Mouse (Mus musculus) heart, embryonic 11.5 days (tissue): Measurements from ENCODE around the gene Piwil4. TPM values are rescaled to one million over a fixed set of nuclear protein-coding genes. Genes with fewer than 3 reads are reported as not detected.
"Not testable (repeated sequence)": the region's sequence is repeated elsewhere in the genome, so short reads cannot be mapped to it uniquely, and the experiment has no call there.

Experiments used
- ATAC-seq: fragments of 200-750 bp; cut with Nextera tagmentation; replicated peaks from 2 replicates; pipeline ENCODE4 v1.8.0; 2017; ENCODE audit warnings: moderate library complexity; ENCODE audit not compliant: insufficient number of reproducible peaks, low FRiP score, low TSS enrichment
- H3K27ac ChIP-seq: fragments of 300-500 bp; sonication (generic); 2 replicates; pipeline ENCODE4 v1.5.1; 2014; ENCODE audit warnings: mild to moderate bottlenecking, low read depth, low read length
- H3K27me3 ChIP-seq: fragments of 300-500 bp; sonication (generic); 2 replicates; pipeline ENCODE4 v1.6.1; 2014; ENCODE audit warnings: mild to moderate bottlenecking, low read length, mixed read lengths; ENCODE audit not compliant: control insufficient read depth, insufficient read depth
- H3K36me3 ChIP-seq: fragments of 300-500 bp; sonication (generic); 2 replicates; pipeline ENCODE4 v1.6.1; 2014; ENCODE audit warnings: mild to moderate bottlenecking, low read length, moderate library complexity, mixed read lengths; ENCODE audit not compliant: control insufficient read depth, insufficient read depth
- H3K4me1 ChIP-seq: fragments of 300-500 bp; sonication (generic); 2 replicates; pipeline ENCODE4 v1.6.1; 2014; ENCODE audit warnings: low read length; ENCODE audit not compliant: control insufficient read depth, insufficient read depth
- H3K4me2 ChIP-seq: fragments of 300-500 bp; sonication (generic); 2 replicates; pipeline ENCODE4 v1.6.1; 2014; ENCODE audit warnings: mild to moderate bottlenecking, moderate library complexity
- H3K4me3 ChIP-seq: fragments of 300-500 bp; sonication (generic); 2 replicates; pipeline ENCODE4 v1.5.1; 2014; ENCODE audit warnings: low read depth, low read length
- H3K9ac ChIP-seq: fragments of 300-500 bp; sonication (generic); 2 replicates; pipeline ENCODE4 v1.6.1; 2014; ENCODE audit warnings: mild to moderate bottlenecking, low read depth, low read length, moderate library complexity
- H3K9me3 ChIP-seq: fragments of 300-500 bp; sonication (generic); replicated peaks from 2 replicates; pipeline ENCODE4 v1.6.1; 2016; ENCODE audit warnings: low read length; ENCODE audit not compliant: control insufficient read depth
- WGBS: fragments of 180-500 bp; shearing (Covaris S2); extraction: QIAGEN DNeasy Blood & Tissue Kit; methylation state at CpG from one replicate; pipeline ENCODE4 v1.1.7; 2014; ENCODE audit not compliant: insufficient replicate concordance; 5-methylcytosine and 5-hydroxymethylcytosine counted together
- polyA plus RNA-seq: library from polyadenylated mRNA; unstranded; fragments of >200 nt; fragmentation: Nextera tagmentation; extraction: Ambion mirVana; gene quantifications from 2 replicates; pipeline ENCODE4 v1.2.1, GENCODE M21; 2014

Piwil4 gene
- polyA plus RNA-seq, 1 experiment from 2014 or later, result not detected

DNA sequence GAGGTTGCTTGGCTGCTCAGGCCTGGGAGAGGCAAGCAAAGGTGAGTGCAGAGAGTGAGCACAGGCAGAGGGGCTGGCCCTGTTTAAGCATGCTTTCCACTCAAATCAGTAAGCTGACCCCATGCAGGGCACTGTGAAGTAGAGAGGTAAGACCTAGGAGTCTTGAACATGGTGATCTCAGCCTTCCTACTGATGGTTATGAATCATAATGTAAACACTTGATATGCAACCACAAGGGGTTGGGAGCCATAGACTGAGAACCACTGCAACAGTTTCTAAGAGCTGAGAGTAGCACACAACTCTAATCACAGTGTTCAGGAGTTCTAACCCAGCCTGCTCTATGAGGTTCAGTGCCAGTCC is 22.2 kb downstream of the Piwil4 start:
- no peak for ATAC-seq
- H3K27me3 ChIP-seq, result no peaks in the 10 kb centered on the region
- peaks cover 7% of the 10 kb centered on the region; the same call in 1 of the 2 replicates for H3K4me1 ChIP-seq
- H3K4me2 ChIP-seq, result peak overlapping the region; percentile 40
- no peak overlapping the region for H3K9ac ChIP-seq
- H3K27ac ChIP-seq, result no peak overlapping the region
- H3K4me3 ChIP-seq, result no peak overlapping the region
- H3K9me3 ChIP-seq, result no peaks in the 10 kb centered on the region
- no peaks in the 10 kb centered on the region for H3K36me3 ChIP-seq

GRCm38 (mm10) chr9:14717689-14718331 is 22.7 kb downstream of the Piwil4 start:
- no peaks in the 10 kb centered on the region for H3K36me3 ChIP-seq
- no peak overlapping the region; the same call in 1 of the 2 replicates for H3K9ac ChIP-seq
- peak; percentile 31; the same call in 1 of the 2 replicates for ATAC-seq
- H3K4me2 ChIP-seq, result peak overlapping the region; percentile 40
- no peak overlapping the region for H3K4me3 ChIP-seq
- no peaks in the 10 kb centered on the region for H3K9me3 ChIP-seq
- 32% methylated on average over 14 of the region's 14 CpGs for WGBS
- H3K4me1 ChIP-seq, result peaks cover 7% of the 10 kb centered on the region; the same call in 1 of the 2 replicates
- H3K27me3 ChIP-seq, result no peaks in the 10 kb centered on the region
- no peak overlapping the region for H3K27ac ChIP-seq

DNA sequence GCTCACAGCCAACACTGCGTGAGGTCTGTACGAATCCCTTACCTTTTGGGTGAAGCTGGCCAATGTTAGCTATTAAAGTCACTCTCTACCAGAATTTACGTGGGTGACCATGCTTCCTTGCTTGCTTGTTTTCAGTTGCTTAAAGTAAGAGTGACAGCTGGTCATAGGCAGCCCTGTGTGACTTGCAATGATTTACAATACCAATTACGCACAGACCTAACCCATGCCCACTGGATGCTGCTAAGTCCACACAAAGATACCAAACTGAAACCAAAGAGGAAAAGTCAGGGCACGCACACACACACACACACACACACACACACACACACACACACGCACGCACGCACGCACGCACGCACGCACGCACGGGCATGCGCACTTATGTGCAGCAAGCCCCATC is 25.3 kb downstream of the Piwil4 start:
- no peaks in the 10 kb centered on the region for H3K9me3 ChIP-seq
- no peaks in the 10 kb centered on the region for H3K36me3 ChIP-seq
- H3K4me3 ChIP-seq, result no peak overlapping the region
- WGBS, result 94% methylated on average over 15 of the region's 15 CpGs
- H3K4me2 ChIP-seq, result no peak overlapping the region
- H3K27me3 ChIP-seq, result no peaks in the 10 kb centered on the region
- ATAC-seq, result no peak
- no peak overlapping the region for H3K9ac ChIP-seq
- H3K27ac ChIP-seq, result no peak overlapping the region
- peaks cover 7% of the 10 kb centered on the region; the same call in 1 of the 2 replicates for H3K4me1 ChIP-seq

DNA sequence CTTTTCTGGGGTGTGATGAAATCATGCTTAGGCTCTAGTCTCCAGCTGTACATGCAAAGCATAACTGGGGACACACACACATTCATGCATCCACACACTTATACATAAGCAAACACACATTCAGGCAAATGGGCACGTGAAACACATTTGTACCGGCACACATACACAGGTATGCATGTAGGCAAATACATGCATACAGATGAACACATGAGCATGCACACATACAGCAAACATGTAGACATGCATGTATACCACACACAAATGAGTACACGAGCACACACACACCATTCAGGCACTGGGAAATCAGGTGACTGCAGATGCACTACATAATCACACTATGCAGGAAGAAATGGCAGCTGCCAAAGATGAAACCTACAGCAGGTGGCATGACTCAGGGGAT is 29.6 kb downstream of the Piwil4 start:
- H3K9ac ChIP-seq, result no peak overlapping the region
- H3K27me3 ChIP-seq, result no peaks in the 10 kb centered on the region
- 82% methylated on average over 3 of the region's 3 CpGs for WGBS
- H3K36me3 ChIP-seq, result no peaks in the 10 kb centered on the region
- H3K4me3 ChIP-seq, result no peak overlapping the region
- H3K4me1 ChIP-seq, result 0 out of 2 replicates have a peak, but pooled peaks cover under 1% of the 10 kb centered on the region
- H3K27ac ChIP-seq, result no peak overlapping the region
- no peak overlapping the region for H3K4me2 ChIP-seq
- no peaks in the 10 kb centered on the region for H3K9me3 ChIP-seq
- ATAC-seq, result no peak

DNA sequence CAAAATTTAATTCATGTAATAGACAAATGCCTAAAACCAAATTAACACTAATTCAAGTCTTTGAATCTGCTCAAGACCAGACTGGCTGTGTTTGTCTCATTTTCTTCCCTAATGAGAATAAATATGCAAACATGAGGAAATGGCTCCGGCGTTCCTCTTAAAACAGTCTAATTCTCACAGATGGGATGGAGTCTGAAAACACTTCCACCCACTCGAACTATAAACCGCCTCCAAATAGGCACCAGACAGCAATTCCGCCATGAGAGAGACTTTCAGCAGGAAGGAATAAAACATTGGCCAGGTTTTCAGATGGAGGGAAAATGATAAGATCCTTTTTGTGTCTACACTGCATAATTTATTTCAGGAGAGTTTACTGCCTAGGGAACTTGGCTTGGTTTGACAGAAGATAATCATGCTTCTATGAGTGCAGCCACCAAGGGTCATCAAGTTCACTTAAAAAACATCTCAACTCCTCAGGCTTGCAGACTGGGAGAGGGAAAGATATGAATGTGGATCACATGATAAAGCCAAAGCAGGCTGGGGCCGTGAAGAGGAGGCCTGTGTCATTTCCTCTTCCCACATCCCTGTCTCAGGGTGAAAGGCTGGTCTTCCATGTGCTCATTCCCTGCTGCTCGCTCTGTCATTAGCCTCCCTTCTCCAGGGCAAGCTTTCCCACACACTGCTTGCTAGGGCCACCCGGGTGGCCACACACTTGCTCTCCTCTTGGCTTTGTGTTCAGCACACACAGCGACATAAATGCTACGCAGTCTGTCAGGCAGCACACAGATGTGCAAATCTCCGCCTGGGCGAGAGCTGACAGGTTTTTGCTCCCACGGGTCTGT is 35.0 kb downstream of the Piwil4 start:
- Histone ChIP-seq H3K4me2 (no peak overlapping the region), H3K4me1 (0 out of 2 replicates have a peak, but pooled peaks cover 3% of the 10 kb centered on the region), H3K27ac (no peak overlapping the region), H3K9ac (no peak overlapping the region), H3K36me3 (no peaks in the 10 kb centered on the region), H3K4me3 (no peak overlapping the region), H3K9me3 (no peaks in the 10 kb centered on the region), H3K27me3 (no peaks in the 10 kb centered on the region)
- 64% methylated on average over 13 of the region's 13 CpGs for WGBS
- ATAC-seq, result no peak; the same call in 1 of the 2 replicates

- not testable (repeated sequence) for ATAC-seq, H3K27ac ChIP-seq, H3K4me1 ChIP-seq, H3K9ac ChIP-seq, H3K9me3 ChIP-seq, H3K4me2 ChIP-seq, H3K4me3 ChIP-seq, H3K27me3 ChIP-seq, H3K36me3 ChIP-seq
- WGBS, result 83% methylated on average over 1 of the region's 1 CpGs
Measured at GRCm38 (mm10) chr9:14700795-14701194, 39.7 kb downstream of the Piwil4 start.

DNA sequence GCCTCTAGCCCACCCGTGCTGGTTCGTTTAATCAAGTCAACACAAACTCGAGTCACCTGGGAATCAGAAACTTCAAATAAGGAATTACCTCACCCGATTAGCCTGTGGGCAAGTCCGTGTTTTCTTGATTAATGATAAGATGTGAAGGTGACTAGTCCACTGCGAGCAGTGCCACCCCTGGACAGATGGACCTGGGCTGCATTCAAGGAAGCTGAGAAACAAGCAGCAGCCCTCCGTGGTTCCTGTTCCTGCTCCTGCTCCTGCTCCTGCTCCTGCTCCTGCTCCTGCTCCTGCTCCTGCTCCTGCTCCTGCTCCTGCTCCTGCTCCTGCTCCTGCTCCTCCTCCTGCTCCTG is 41.3 kb downstream of the Piwil4 start:
- H3K36me3 ChIP-seq, result no peaks in the 10 kb centered on the region
- no peak overlapping the region for H3K4me2 ChIP-seq
- no peaks in the 10 kb centered on the region for H3K9me3 ChIP-seq
- no peak overlapping the region for H3K4me3 ChIP-seq
- no peaks in the 10 kb centered on the region for H3K27me3 ChIP-seq
- no peak overlapping the region for H3K27ac ChIP-seq
- no peak overlapping the region for H3K9ac ChIP-seq
- WGBS, result 41% methylated on average over 7 of the region's 7 CpGs
- no peaks in the 10 kb centered on the region for H3K4me1 ChIP-seq
- no peak for ATAC-seq

- no peaks in the 10 kb centered on the region for H3K9me3 ChIP-seq
- no peaks in the 10 kb centered on the region for H3K27me3 ChIP-seq
- ATAC-seq, result peak; percentile 63; the same call in 1 of the 2 replicates
- no peak overlapping the region for H3K4me2 ChIP-seq
- H3K4me1 ChIP-seq, result no peaks in the 10 kb centered on the region
- no peak overlapping the region for H3K4me3 ChIP-seq
- H3K27ac ChIP-seq, result no peak overlapping the region
- H3K36me3 ChIP-seq, result no peaks in the 10 kb centered on the region
- 58% methylated on average over 11 of the region's 12 CpGs for WGBS
- no peak overlapping the region for H3K9ac ChIP-seq
Measured at GRCm38 (mm10) chr9:14698582-14699287, 41.8 kb downstream of the Piwil4 start.
